Mouse (Mus musculus): ENCODE results near the gene Ccdc138. TPM values are rescaled to one million over a fixed set of nuclear protein-coding genes. Genes with fewer than 3 reads are reported as not detected.
"Not testable (repeated sequence)": the region's sequence is repeated elsewhere in the genome, so short reads cannot be mapped to it uniquely, and the experiment has no call there.

Gene Ccdc138
- total RNA-seq (2017): 1.4 to 1.9 TPM (median 1.9 TPM) in 3 replicates

DNA sequence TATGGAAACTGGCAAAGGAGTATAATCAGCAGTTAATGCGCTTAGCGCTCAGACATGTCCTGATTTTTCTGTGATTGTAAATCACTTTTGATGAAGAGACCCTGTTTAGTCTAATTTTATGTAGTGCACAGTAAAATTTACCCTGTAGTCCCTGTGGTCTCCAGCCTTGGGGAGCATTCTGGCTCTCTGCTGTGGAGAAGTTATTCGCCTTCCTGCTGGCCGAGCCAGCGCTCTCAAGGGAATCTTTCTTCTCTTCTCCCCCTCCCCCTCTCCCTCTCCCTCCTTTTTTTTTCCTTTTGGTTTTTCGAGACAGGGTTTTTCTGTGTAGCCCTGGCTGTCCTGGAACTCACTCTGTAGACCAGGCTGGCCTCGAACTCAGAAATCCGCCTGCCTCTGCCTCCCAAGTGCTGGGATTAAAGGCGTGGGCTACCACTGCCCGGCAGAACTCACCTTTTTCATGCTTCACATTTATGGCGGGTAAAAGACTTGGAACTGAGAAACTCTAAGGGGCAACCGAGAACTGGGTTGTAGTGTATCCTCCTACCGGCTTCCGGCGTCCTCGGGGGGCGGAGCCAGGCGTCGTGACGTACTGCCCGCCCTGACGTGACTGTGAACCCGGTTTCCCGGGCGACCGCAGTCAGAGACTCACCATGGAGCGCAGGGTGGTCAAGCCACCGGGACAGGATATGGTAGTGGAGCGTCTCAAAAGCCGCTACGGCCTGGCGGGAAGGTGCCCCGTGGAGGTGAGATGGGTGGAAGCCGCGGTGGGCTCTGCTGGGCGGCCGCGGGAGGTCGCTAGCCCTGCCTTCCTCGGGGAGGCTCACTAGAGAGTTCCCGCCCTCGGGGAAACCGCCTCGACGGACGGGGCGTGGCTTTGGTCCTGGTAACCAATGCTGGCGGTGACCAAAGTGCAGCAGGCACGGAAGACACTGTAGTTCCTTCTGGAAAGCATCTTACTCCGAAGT is at the start of gene Ccdc138:
Gene Ccdc138, plus strand, starts transcription at position 629 of the 965 bp plus-strand sequence.
- ATAC-seq (replicated peaks; ENCODE audit: insufficient number of reproducible peaks, low FRiP score, low TSS enrichment, poor library complexity, severe bottlenecking): peak; percentile 96

- ATAC-seq (replicated peaks; ENCODE audit: insufficient number of reproducible peaks, low FRiP score, low TSS enrichment, poor library complexity, severe bottlenecking): no peak
Measured at GRCm38 (mm10) chr10:58451575-58451974, 46.2 kb upstream of the Ccdc138 start.

- no peak for ATAC-seq (replicated peaks; ENCODE audit: insufficient number of reproducible peaks, low FRiP score, low TSS enrichment, poor library complexity, severe bottlenecking)
Measured at GRCm38 (mm10) chr10:58452185-58452584, 45.6 kb upstream of the Ccdc138 start.

GRCm38 (mm10) chr10:58459896-58460295 is 37.9 kb upstream of the Ccdc138 start:
- 0 out of 2 replicates have a peak, but pooled peaks have one; percentile 31 for ATAC-seq (replicated peaks; ENCODE audit: insufficient number of reproducible peaks, low FRiP score, low TSS enrichment, poor library complexity, severe bottlenecking)

- ATAC-seq (replicated peaks; ENCODE audit: insufficient number of reproducible peaks, low FRiP score, low TSS enrichment, poor library complexity, severe bottlenecking): no peak
Measured at GRCm38 (mm10) chr10:58477086-58477755, 20.5 kb upstream of the Ccdc138 start.

DNA sequence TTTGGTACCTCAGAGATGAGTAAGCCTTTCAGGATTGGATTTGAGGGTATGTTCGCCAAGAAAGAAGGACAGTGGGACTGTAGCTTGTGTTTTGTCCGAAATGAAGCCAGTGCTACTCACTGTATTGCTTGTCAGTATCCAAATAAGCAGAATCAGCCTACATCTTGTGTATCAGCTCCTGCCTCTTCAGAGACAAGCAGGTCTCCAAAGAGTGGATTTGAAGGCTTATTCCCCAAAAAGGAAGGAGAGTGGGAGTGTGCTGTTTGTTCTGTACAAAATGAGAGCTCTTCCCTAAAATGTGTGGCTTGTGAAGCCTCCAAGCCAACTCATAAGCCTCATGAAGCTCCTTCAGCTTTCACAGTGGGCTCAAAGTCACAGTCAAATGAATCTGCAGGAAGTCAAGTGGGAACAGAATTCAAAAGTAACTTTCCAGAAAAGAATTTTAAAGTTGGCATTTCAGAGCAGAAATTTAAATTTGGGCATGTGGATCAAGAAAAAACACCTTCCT is 19.6 kb upstream of the Ccdc138 start:
- no peak for ATAC-seq (replicated peaks; ENCODE audit: insufficient number of reproducible peaks, low FRiP score, low TSS enrichment, poor library complexity, severe bottlenecking)

- ATAC-seq (replicated peaks; ENCODE audit: insufficient number of reproducible peaks, low FRiP score, low TSS enrichment, poor library complexity, severe bottlenecking): no peak
Measured at GRCm38 (mm10) chr10:58479954-58480490, 17.7 kb upstream of the Ccdc138 start.

GRCm38 (mm10) chr10:58491031-58491430 is 6.7 kb upstream of the Ccdc138 start:
- ATAC-seq (replicated peaks; ENCODE audit: insufficient number of reproducible peaks, low FRiP score, low TSS enrichment, poor library complexity, severe bottlenecking): no peak

- no peak for ATAC-seq (replicated peaks; ENCODE audit: insufficient number of reproducible peaks, low FRiP score, low TSS enrichment, poor library complexity, severe bottlenecking)
Measured at GRCm38 (mm10) chr10:58495637-58496036, 2.1 kb upstream of the Ccdc138 start.

DNA sequence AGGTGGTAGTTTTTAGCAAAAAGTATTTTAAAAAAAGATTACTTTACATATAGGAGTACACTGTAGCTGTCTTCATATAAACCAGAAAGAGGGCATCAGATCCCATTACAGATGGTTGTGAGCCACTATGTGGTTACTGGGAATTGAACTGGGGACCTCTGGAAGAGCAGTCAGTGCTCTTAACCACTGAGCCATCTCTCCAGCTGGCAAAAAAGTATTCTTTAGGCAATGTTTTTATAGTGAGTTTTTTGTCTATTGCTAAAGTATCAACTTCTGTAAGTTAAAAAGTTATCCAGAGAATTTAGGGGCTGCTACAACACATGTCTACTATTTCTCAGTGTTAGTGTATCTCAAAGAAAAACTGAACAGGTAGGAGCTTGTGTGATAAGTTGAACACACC is 1.0 kb upstream of the Ccdc138 start:
- no peak for ATAC-seq (replicated peaks; ENCODE audit: insufficient number of reproducible peaks, low FRiP score, low TSS enrichment, poor library complexity, severe bottlenecking)

DNA sequence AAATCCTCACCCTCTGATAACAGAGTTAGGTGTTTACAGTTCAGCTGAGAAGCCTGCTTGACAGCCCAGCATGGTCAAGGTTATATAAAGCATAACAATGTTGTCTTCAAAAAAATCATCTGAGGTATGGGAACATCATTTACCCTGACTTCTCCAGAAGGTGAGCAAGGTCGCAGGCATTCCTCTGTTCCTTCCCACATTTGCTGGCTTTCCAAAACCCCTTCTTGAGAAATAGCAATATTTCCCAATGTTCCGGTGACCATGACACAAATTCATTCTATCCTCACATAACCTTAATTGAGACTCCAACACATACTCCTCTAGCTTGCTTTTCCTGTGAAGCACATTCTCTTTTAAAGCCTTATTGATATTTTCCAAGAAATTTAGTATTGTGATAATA is 768 bp downstream of the Ccdc138 start:
- no peak for ATAC-seq (replicated peaks; ENCODE audit: insufficient number of reproducible peaks, low FRiP score, low TSS enrichment, poor library complexity, severe bottlenecking)

DNA sequence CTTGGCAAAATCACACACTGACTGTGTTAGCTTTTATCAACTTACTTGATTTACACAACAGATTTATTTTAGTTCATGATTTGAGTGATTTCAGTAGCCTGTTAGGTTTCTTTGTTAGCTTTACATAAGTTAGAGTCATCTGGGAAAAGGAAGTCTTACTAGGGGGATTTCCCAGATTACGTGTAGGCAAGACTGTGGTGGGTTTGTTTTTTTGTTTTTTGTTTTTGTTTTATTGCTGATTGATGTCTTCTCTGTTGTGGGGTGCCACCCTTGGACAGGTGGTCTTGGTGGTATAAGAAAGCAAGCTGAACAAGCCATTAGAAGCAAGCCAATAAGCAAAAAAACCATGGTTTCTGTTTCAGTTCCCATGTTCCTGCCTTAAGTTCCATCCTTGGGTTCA is 31.6 kb downstream of the Ccdc138 start:
- ATAC-seq (replicated peaks; ENCODE audit: insufficient number of reproducible peaks, low FRiP score, low TSS enrichment, poor library complexity, severe bottlenecking): no peak

- no peak for ATAC-seq (replicated peaks; ENCODE audit: insufficient number of reproducible peaks, low FRiP score, low TSS enrichment, poor library complexity, severe bottlenecking)
Measured at GRCm38 (mm10) chr10:58530896-58531790, 33.4 kb downstream of the Ccdc138 start.

- no peak for ATAC-seq (replicated peaks; ENCODE audit: insufficient number of reproducible peaks, low FRiP score, low TSS enrichment, poor library complexity, severe bottlenecking)
Measured at GRCm38 (mm10) chr10:58532177-58532576, 34.4 kb downstream of the Ccdc138 start.

- not testable (repeated sequence) for ATAC-seq (replicated peaks; ENCODE audit: insufficient number of reproducible peaks, low FRiP score, low TSS enrichment, poor library complexity, severe bottlenecking)
Measured at GRCm38 (mm10) chr10:58536276-58536675, 38.5 kb downstream of the Ccdc138 start.

GRCm38 (mm10) chr10:58540613-58541012 is 42.9 kb downstream of the Ccdc138 start:
- no peak for ATAC-seq (replicated peaks; ENCODE audit: insufficient number of reproducible peaks, low FRiP score, low TSS enrichment, poor library complexity, severe bottlenecking)

- no peak for ATAC-seq (replicated peaks; ENCODE audit: insufficient number of reproducible peaks, low FRiP score, low TSS enrichment, poor library complexity, severe bottlenecking)
Measured at GRCm38 (mm10) chr10:58548739-58549138, 51.0 kb downstream of the Ccdc138 start.

- ATAC-seq (replicated peaks; ENCODE audit: insufficient number of reproducible peaks, low FRiP score, low TSS enrichment, poor library complexity, severe bottlenecking): no peak
Measured at GRCm38 (mm10) chr10:58554693-58555387, 57.1 kb downstream of the Ccdc138 start.

Data from monocyte, adult 5-6 weeks (primary cell).